Mouse (Mus musculus) liver, embryonic 15.5 days (tissue): ENCODE results near the gene 2210407C18Rik. TPM values are rescaled to one million over a fixed set of nuclear protein-coding genes. Genes with fewer than 3 reads are reported as not detected.

Experiments used
- ATAC-seq: fragments of 200-750 bp; cut with Nextera tagmentation; 2 replicates; pipeline ENCODE4 v1.8.0; 2017; ENCODE audit warnings: moderate number of reproducible peaks, mild to moderate bottlenecking, moderate library complexity; ENCODE audit not compliant: insufficient read depth
- H3K27ac ChIP-seq: fragments of 300-500 bp; sonication (generic); replicated peaks from 2 replicates; pipeline ENCODE4 v1.5.1; 2015; ENCODE audit warnings: mild to moderate bottlenecking, inconsistent platforms
- H3K27me3 ChIP-seq: fragments of 300-500 bp; sonication (generic); 2 replicates; pipeline ENCODE4 v1.6.1; 2015; ENCODE audit warnings: mild to moderate bottlenecking, inconsistent platforms
- H3K36me3 ChIP-seq: fragments of 300-500 bp; sonication (generic); replicated peaks from 2 replicates; pipeline ENCODE4 v1.6.1; 2015; ENCODE audit warnings: moderate library complexity, mild to moderate bottlenecking, inconsistent platforms
- H3K4me1 ChIP-seq: fragments of 300-500 bp; sonication (generic); replicated peaks from 2 replicates; pipeline ENCODE4 v1.6.1; 2015; ENCODE audit warnings: inconsistent platforms
- H3K4me2 ChIP-seq: fragments of 300-500 bp; sonication (generic); 2 replicates; pipeline ENCODE4 v1.6.1; 2015; ENCODE audit warnings: moderate library complexity, mild to moderate bottlenecking, inconsistent platforms
- H3K4me3 ChIP-seq: fragments of 300-500 bp; sonication (generic); replicated peaks from 2 replicates; pipeline ENCODE4 v1.5.1; 2015; ENCODE audit warnings: mild to moderate bottlenecking, inconsistent platforms
- H3K9ac ChIP-seq: fragments of 300-500 bp; sonication (generic); 2 replicates; pipeline ENCODE4 v1.6.1; 2015; ENCODE audit warnings: moderate library complexity, mild to moderate bottlenecking, inconsistent platforms
- H3K9me3 ChIP-seq: fragments of 300-500 bp; sonication (generic); replicated peaks from 2 replicates; pipeline ENCODE4 v1.6.1; 2016; ENCODE audit warnings: inconsistent platforms
- WGBS: fragments of 180-500 bp; shearing (Covaris S2); methylation state at CpG from one replicate; pipeline ENCODE4 v1.1.7; 2015; ENCODE audit warnings: mixed read lengths; ENCODE audit not compliant: insufficient replicate concordance; 5-methylcytosine and 5-hydroxymethylcytosine counted together
- polyA plus RNA-seq: library from polyadenylated mRNA; unstranded; fragments of >200 nt; fragmentation: Nextera tagmentation; extraction: Ambion mirVana; gene quantifications from 2 replicates; pipeline ENCODE4 v1.2.1, GENCODE M21; 2015

The 2210407C18Rik gene
- polyA plus RNA-seq, 1 experiment from 2014 or later: not detected

DNA sequence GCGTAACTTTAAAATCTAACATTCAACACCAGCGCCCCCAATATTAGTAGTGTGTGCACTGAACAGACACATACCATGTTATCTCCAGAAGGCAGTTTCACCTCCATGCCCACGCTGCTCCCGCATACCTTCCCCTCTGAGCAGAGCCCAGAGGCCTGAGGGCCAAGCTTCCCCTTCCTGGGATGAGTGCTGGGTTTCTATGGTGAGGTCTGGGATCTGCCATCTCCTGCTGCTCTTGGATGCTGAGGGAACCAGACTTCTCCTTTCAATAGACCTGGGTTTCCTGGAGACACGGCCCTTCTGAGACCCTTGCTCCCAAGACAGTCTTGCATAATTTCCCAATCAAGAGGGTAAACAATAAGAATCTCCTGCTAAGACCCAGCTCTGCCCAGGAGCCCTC lies 14.5 kb upstream of the 2210407C18Rik start, which contains the start of gene Olfr323:
Olfr323 (minus strand) TSS at position 101 of the 400 bp plus-strand sequence.
- no peaks in the 10 kb centered on the region for H3K27me3 ChIP-seq
- no peaks in the 10 kb centered on the region for H3K9me3 ChIP-seq
- no peak within 1 kb of the TSS for H3K4me2 ChIP-seq
- H3K4me3 ChIP-seq: no peak within 1 kb of the TSS
- 52% methylated on average over 5 of the region's 5 CpGs for WGBS
- no peak within 1 kb of the TSS for H3K27ac ChIP-seq
- ATAC-seq: no peak
- H3K36me3 ChIP-seq: no peaks in the 10 kb centered on the region
- H3K9ac ChIP-seq: no peak within 1 kb of the TSS
- H3K4me1 ChIP-seq: no peaks in the 10 kb centered on the region

- Histone ChIP-seq H3K9me3 (no peaks in the 10 kb centered on the region), H3K27me3 (peaks cover 4% of the 10 kb centered on the region; the same call in 1 of the 2 replicates), H3K36me3 (no peaks in the 10 kb centered on the region), H3K4me3 (no peak overlapping the region), H3K9ac (no peak overlapping the region), H3K4me2 (no peak overlapping the region), H3K4me1 (no peaks in the 10 kb centered on the region), H3K27ac (no peak overlapping the region)
- no peak for ATAC-seq
- 34% methylated on average over 4 of the region's 4 CpGs for WGBS
Measured at GRCm38 (mm10) chr11:58626146-58626545, 10.3 kb upstream of the 2210407C18Rik start.

DNA sequence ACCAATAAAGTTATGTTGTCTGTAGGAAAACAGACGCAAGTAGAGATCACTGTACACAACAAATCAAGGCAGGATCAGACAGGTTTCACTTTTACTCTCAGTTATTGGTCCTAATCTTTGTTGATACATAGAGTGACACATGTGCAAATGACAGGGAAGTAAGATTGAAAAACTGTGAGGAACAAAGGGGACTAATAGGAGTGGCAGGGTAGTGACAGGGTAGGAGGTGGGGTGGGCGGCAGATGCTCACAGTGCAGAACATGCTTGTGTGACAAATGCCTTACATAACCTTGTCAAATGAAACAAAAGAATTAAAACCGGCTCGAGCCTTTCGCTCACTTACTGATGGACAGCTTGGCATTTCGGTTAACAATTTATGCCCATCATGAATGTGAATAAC lies 2.9 kb upstream of the 2210407C18Rik start:
- no peak for ATAC-seq
- no peak overlapping the region for H3K27ac ChIP-seq
- H3K9me3 ChIP-seq: no peaks in the 10 kb centered on the region
- 62% methylated on average over 6 of the region's 6 CpGs for WGBS
- no peaks in the 10 kb centered on the region for H3K4me1 ChIP-seq
- H3K9ac ChIP-seq: no peak overlapping the region
- H3K4me3 ChIP-seq: no peak overlapping the region
- H3K36me3 ChIP-seq: no peaks in the 10 kb centered on the region
- peaks cover 4% of the 10 kb centered on the region; the same call in 1 of the 2 replicates for H3K27me3 ChIP-seq
- no peak overlapping the region for H3K4me2 ChIP-seq

GRCm38 (mm10) chr11:58618369-58618768 lies 2.5 kb upstream of the 2210407C18Rik start:
- H3K27me3 ChIP-seq: peaks cover 2% of the 10 kb centered on the region; the same call in 1 of the 2 replicates
- WGBS: 47% methylated on average over 3 of the region's 3 CpGs
- no peak for ATAC-seq
- no peaks in the 10 kb centered on the region for H3K36me3 ChIP-seq
- no peak overlapping the region for H3K4me3 ChIP-seq
- H3K9me3 ChIP-seq: no peaks in the 10 kb centered on the region
- no peak overlapping the region for H3K9ac ChIP-seq
- no peak overlapping the region for H3K27ac ChIP-seq
- H3K4me2 ChIP-seq: no peak overlapping the region
- H3K4me1 ChIP-seq: no peaks in the 10 kb centered on the region

- Histone ChIP-seq H3K27me3 (no peaks in the 10 kb centered on the region), H3K27ac (no peak overlapping the region), H3K36me3 (no peaks in the 10 kb centered on the region), H3K4me1 (no peaks in the 10 kb centered on the region), H3K9me3 (no peaks in the 10 kb centered on the region), H3K4me3 (no peak overlapping the region), H3K4me2 (no peak overlapping the region), H3K9ac (no peak overlapping the region)
- no peak for ATAC-seq
Measured at GRCm38 (mm10) chr11:58614526-58614925, 1.3 kb downstream of the 2210407C18Rik start.

DNA sequence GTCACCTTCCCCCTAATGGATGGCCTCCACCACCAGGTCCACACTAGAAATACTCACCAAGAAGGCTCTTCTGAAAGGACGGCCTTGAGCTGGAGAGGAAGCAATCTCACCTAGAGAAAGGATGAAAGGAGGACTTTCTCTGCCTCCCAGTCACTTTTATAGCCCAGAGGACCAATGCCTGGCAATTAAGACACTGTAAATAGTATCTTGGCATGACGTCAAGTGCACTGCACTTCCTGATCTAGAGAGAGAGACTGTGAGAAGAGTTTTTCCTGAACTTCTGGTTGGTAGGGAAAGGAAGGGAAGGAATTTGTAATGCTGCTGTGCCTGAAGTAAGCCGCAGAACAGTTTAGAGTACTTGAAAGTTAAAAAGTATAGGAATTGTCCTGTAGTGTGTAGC lies 2.5 kb downstream of the 2210407C18Rik start:
- Histone ChIP-seq H3K27me3 (no peaks in the 10 kb centered on the region), H3K4me1 (no peaks in the 10 kb centered on the region), H3K9ac (no peak overlapping the region), H3K9me3 (no peaks in the 10 kb centered on the region), H3K27ac (no peak overlapping the region), H3K36me3 (no peaks in the 10 kb centered on the region), H3K4me2 (no peak overlapping the region), H3K4me3 (no peak overlapping the region)
- ATAC-seq: no peak
- 43% methylated on average over 3 of the region's 3 CpGs for WGBS

DNA sequence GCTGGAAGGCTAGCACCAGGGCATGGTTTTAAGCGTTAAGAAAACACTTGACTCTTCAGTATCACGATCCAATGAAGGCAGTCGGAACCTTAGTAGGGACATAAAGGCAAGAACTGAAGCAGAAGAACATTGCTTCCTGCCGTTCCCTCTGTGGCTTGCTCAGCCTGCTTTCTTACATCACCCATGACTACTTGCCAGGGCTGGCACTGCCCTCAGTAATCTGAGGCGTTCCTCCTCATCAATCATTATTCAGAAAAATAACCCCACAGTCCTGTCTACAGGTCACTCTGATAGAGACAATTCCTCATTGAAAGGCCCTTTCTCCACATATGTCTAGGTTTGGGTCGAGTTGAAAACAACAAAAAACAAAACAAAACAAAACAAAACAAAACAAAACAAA lies 8.8 kb downstream of the 2210407C18Rik start:
- Histone ChIP-seq H3K4me3 (no peak overlapping the region), H3K9me3 (no peaks in the 10 kb centered on the region), H3K4me2 (no peak overlapping the region), H3K9ac (no peak overlapping the region), H3K27me3 (no peaks in the 10 kb centered on the region), H3K4me1 (0 out of 2 replicates have a peak, but pooled peaks cover 5% of the 10 kb centered on the region), H3K36me3 (no peaks in the 10 kb centered on the region), H3K27ac (no peak overlapping the region)
- no peak for ATAC-seq
- WGBS: 73% methylated on average over 6 of the region's 6 CpGs

GRCm38 (mm10) chr11:58606177-58606919 lies 9.5 kb downstream of the 2210407C18Rik start:
- WGBS: 64% methylated on average over 12 of the region's 12 CpGs
- H3K9me3 ChIP-seq: no peaks in the 10 kb centered on the region

GRCm38 (mm10) chr11:58605228-58605627 lies 10.6 kb downstream of the 2210407C18Rik start:
- 43% methylated on average over 3 of the region's 3 CpGs for WGBS
- no peaks in the 10 kb centered on the region for H3K36me3 ChIP-seq
- ATAC-seq: no peak
- no peak overlapping the region for H3K27ac ChIP-seq
- 0 out of 2 replicates have a peak, but pooled peaks cover 5% of the 10 kb centered on the region for H3K4me1 ChIP-seq
- H3K4me3 ChIP-seq: no peak overlapping the region
- H3K9me3 ChIP-seq: no peaks in the 10 kb centered on the region
- no peaks in the 10 kb centered on the region for H3K27me3 ChIP-seq
- H3K4me2 ChIP-seq: no peak overlapping the region
- H3K9ac ChIP-seq: no peak overlapping the region

More at GRCm38 (mm10) chr11:58606177-58606919, 9.5 kb downstream of the 2210407C18Rik start:
- Histone ChIP-seq H3K36me3 (no peaks in the 10 kb centered on the region), H3K27me3 (no peaks in the 10 kb centered on the region), H3K4me1 (0 out of 2 replicates have a peak, but pooled peaks cover 5% of the 10 kb centered on the region), H3K4me2 (no peak overlapping the region), H3K4me3 (no peak overlapping the region), H3K27ac (no peak overlapping the region), H3K9ac (no peak overlapping the region)
- no peak for ATAC-seq

DNA sequence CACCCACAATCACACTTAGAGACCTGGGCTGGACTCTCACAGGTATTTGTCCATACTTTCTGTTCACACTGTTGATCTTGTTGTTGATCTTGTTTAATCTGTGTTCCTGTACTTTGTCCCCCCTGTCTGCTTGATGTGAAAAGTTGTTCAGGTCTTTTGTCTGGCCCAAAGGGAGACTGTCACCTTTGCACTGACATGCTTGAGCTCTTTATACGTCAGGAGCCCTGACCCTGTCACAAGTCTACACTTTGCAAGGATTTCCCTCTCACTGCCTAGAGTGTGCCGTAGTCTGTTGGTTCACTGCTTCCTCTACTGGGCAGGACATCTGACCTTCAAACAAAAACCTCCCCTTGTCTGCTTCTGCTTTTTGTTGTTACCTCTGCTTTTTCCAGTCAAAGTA lies 11.2 kb downstream of the 2210407C18Rik start:
- Histone ChIP-seq H3K9me3 (no peaks in the 10 kb centered on the region), H3K4me3 (no peak overlapping the region), H3K36me3 (no peaks in the 10 kb centered on the region), H3K27ac (no peak overlapping the region), H3K4me2 (no peak overlapping the region), H3K9ac (no peak overlapping the region), H3K4me1 (0 out of 2 replicates have a peak, but pooled peaks cover 5% of the 10 kb centered on the region), H3K27me3 (no peaks in the 10 kb centered on the region)
- ATAC-seq: no peak; the same call in 1 of the 2 replicates
- 44% methylated on average over 2 of the region's 2 CpGs for WGBS

DNA sequence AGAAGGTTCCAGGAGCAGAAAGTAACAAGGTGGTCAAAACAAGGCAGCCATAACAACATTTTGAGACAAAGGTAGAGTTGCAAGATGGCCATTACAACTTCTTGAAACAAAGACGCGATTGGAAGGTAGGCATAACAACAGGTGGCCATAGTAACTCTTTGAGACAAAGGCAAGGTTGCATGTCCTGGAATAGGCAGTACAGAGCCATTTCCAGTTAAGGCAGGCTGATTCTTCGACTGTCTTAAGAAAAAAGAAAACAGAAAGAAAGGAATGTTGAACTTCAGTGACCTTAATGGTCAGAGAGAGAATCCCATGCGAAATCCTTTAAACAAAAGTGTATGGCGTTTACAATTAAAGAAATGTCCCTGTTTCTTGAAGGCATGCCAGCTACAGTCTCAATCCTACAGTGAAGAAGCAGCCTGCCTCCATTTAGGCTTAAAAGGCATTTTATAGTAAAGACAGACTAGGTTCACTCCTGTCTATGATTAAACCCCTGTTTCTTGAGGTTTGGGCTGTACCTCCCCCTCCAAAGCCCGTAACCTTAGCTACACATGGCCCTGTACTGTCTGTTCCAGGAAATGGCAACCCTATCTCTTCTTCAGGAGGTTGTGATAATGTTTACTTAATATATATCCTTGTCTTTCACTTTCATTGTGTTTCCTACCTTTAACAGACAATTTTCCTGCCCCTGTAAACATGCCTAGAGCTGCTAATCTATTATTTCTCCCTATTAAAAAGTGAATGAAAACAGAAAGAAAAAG lies 12.9 kb downstream of the 2210407C18Rik start:
- Histone ChIP-seq H3K4me1 (0 out of 2 replicates have a peak, but pooled peaks cover 5% of the 10 kb centered on the region), H3K27me3 (no peaks in the 10 kb centered on the region), H3K36me3 (no peaks in the 10 kb centered on the region), H3K9ac (no peak overlapping the region), H3K4me2 (no peak overlapping the region), H3K27ac (no peak overlapping the region), H3K9me3 (no peaks in the 10 kb centered on the region), H3K4me3 (no peak overlapping the region)
- ATAC-seq: no peak
- WGBS: 54% methylated on average over 6 of the region's 6 CpGs
